Mouse (Mus musculus) embryonic stem cell, embryonic (primary cell): ENCODE results near the gene Emb.

Experiments used
- CTCF ChIA-PET, 4 experiments: fragments of 300-600 bp in 2 of 4; fragments of 350-600 bp in 2 of 4; sonication (Branson Sonifier 250); formaldehyde crosslinking; loops; one replicate each; lab custom pipeline; 2022; ENCODE audit warnings: inconsistent platforms in 2 of 4; lab: Charles Lee
- POLR2A ChIA-PET, 4 experiments: fragments of 300-600 bp in 2 of 4; fragments of 350-600 bp in 2 of 4; sonication (Branson Sonifier 250); formaldehyde crosslinking; loops; one replicate each; lab custom pipeline; 2022; ENCODE audit warnings: antibody characterized with exemption in 4 of 4, inconsistent platforms in 1 of 4; lab: Charles Lee

The Emb gene

DNA sequence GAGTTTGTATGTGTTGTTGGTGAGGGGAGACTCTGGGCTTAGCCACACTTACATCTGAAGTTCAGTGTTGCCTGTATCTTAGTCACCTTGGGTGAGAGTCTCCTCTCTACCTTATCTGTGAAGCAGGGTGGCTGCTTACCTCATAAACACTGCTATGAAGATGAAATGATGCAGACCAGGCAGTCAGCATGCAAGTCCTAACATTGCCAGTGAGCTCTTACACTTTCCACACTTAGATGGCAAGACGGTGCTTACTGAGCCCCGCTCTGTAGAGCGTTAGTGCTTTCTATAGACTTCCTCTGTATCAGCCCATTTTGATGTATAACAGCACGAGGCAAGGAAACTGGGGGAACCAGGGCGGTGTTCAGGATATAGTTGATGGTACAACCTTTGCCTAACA lies 34.3 kb downstream of the Emb start:
- ChIA-PET POLR2A (interaction anchor here in 2 of 4 experiments (1.2 to 2.1 kb wide), 3 partner anchors 17 to 25 kb away, joined by 3 to 6 read pairs (median 4); no protein-coding TSS in a partner anchor), CTCF (interaction anchor here in 1 of 4 experiments (1.0 kb wide), 2 partner anchors 9 to 44 kb away, joined by 3 read pairs; no protein-coding TSS in a partner anchor)

DNA sequence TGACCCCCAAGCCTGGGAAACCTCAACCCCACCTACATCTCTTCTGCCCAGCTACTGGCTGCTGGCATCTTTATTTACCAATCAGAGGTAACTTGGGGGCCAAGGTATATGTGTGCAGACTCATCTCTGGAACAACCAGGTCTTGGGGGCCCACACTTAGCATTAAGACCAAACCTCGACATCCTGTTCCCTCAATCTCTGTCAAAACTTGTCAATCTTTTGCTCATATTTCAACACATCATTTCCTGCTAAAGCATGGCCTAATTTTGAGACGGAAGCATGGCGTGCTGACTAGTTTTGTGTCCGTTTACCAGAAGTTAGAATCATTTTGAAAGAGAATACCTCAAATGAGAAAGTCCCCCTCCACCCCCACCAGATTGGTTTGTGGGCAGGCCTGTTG lies 52.4 kb downstream of the Emb start:
- ChIA-PET CTCF (interaction anchor here in 1 of 4 experiments (0.9 kb wide), 1 partner anchor 27 kb away, joined by 3 read pairs; no protein-coding TSS in a partner anchor), POLR2A (no interaction called here)

DNA sequence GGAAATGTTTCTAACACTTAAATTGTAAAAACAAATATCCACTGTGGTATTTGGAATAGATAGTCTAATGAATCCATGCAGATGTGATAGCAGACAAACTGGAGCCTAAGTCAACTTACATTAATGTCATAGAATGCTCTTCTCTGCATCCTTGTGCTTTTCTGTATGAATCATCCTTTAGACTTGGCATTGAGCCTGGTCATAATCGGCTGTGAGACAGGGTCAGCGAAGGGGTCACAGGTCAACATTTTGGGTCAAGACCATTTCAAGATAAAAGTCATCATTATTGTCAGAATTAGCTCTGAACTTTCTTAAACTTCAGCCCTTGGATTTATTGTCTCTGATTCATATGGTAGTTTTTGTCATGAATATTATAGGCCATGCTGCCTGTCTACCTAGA lies 57.8 kb downstream of the Emb start:
- ChIA-PET POLR2A (no interaction called here), CTCF (no interaction called here)

DNA sequence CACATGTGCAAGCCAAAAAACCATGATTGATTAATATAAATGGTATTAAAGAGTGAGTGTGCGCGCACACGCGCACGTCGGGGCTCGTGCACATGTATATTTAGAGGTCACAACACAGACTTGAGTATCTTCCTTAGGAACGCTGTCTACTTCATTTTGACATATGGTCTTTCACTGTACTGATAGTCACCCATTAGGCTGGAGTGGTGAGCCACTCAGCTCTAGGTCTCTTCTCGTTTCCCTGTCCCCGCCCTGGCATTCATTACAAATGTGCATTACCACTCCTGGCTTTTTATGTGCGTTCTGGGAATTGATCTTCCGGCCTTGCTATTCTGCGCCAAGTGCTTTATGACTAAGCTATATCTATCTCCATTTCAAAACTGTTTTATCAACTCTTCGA lies 59.6 kb downstream of the Emb start:
- POLR2A ChIA-PET = interaction anchor here in 2 of 4 experiments (0.6 to 1.4 kb wide), 3 partner anchors 9 to 1886 kb away, joined by 3 to 4 read pairs (median 3); no protein-coding TSS in a partner anchor
- CTCF ChIA-PET = no interaction called here

DNA sequence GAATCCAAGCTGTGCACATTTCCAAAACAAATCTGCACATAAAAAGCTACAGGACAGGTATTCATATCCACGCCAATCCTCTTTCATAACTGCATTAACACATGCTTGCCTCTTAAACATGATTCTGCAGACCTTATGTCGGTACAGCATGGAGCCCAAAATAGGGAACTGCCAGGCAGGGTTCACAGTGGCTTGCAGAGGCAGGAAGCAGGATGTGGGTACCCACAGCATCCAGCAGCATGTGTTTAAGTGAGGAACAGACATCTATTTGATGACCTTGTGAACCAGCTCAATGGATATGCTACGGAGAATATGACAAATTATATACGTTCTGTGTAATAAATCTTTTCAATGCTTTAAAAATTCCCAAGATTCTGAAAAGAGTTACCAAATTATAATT lies 75.7 kb downstream of the Emb start:
- ChIA-PET POLR2A (interaction anchor here in 1 of 4 experiments (0.6 kb wide), 1 partner anchor 283 kb away, joined by 4 read pairs; no protein-coding TSS in a partner anchor), CTCF (no interaction called here)

DNA sequence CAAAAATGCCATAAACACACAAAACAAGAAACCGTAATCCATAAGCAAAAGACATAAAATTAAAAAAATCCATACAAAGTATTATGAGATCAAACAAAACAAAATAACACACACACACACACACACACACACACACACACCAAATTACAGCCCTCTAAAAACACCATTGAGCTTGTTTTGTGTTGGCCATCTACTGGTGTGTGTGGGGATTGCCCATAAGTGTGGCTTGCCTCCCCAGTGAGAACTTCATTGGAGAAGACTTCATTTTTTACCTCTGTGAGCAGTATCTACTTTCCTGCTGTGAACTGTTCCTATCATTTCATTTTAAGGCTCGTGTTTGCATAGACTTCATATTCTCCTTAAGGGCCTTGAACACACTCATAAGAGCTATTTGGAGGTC lies 78.6 kb downstream of the Emb start:
- CTCF ChIA-PET = interaction anchor here (0.6 to 1.5 kb wide), 16 partner anchors 9 to 591 kb away, joined by 3 to 9 read pairs (median 3); no protein-coding TSS in a partner anchor

DNA sequence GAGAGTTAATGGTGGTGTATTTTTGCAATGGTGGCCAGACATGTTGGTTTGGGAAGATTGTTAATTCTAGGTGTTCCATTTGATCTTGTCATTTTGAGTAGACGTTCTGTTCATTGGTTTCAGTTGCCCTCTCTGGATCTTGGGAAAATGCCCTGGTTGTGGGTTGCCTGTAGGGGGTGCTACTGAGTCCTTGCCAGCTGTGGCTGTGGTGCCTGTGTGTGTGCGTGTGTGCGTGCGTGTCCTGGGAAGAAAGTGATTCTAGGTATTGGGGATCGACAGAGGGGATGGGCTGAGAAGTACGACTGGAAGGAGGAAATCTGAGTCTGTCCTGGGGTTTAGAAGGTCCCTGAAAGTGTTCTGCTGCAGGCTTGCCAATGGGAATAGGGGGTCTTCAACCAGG lies 79.1 kb downstream of the Emb start:
- CTCF ChIA-PET = interaction anchor here (0.6 to 1.5 kb wide), 13 partner anchors 12 to 113 kb away, joined by 3 to 9 read pairs (median 4); no protein-coding TSS in a partner anchor
- POLR2A ChIA-PET = interaction anchor here in 1 of 4 experiments (0.8 kb wide), 1 partner anchor 67 kb away, joined by 6 read pairs; no protein-coding TSS in a partner anchor

More for the DNA sequence above, 78.6 kb downstream of the Emb start:
- POLR2A ChIA-PET = interaction anchor here in 1 of 4 experiments (0.8 kb wide), 1 partner anchor 67 kb away, joined by 6 read pairs; no protein-coding TSS in a partner anchor

DNA sequence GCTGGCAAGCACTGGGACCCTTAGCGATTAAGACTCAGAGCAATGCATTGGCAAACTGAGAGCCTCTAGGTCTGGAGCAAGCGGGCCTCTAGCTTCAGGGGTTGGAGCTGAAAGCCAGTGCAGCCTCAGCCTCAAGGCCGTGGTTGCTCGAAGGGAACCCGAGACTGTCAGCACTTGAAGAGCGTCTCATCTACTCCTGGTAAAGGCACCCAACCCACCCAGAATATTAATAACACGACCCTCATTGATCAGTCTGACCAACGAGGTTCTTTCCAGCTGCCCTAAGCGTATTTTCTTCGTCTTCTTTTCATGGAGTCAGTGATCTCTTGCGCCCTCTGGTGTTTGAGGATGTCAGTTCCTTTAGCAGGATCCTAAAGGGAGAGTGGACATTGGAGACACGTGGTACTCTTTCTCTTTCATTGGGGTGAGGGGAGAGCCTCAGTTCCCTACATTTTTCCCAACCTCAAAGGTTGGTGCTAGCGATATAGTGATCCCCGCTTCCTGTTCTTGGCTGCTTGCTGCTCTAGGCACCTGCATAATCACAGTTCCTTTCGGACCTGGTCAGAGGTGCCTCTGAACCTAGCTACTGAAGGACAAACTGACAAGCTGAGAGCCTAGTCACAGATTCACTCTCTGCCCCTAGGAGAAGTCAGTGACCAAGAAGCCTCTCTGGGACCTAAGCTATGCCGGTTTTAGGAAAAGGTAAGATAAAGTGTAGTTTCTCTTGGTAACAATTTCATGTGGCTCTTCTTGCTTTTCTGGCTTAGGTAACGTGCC lies 81.3 kb downstream of the Emb start:
- ChIA-PET POLR2A (interaction anchor here in 3 of 4 experiments (0.6 to 1.7 kb wide), 8 partner anchors 10 to 493 kb away, joined by 3 to 8 read pairs (median 4); no protein-coding TSS in a partner anchor), CTCF (interaction anchor here (0.6 to 2.4 kb wide), 30 partner anchors 13 to 1979 kb away, joined by 3 to 46 read pairs (median 5); partner anchors contain the start of genes Emb (in 2 of the 4) and Gm17509 (in 1 of the 4))

DNA sequence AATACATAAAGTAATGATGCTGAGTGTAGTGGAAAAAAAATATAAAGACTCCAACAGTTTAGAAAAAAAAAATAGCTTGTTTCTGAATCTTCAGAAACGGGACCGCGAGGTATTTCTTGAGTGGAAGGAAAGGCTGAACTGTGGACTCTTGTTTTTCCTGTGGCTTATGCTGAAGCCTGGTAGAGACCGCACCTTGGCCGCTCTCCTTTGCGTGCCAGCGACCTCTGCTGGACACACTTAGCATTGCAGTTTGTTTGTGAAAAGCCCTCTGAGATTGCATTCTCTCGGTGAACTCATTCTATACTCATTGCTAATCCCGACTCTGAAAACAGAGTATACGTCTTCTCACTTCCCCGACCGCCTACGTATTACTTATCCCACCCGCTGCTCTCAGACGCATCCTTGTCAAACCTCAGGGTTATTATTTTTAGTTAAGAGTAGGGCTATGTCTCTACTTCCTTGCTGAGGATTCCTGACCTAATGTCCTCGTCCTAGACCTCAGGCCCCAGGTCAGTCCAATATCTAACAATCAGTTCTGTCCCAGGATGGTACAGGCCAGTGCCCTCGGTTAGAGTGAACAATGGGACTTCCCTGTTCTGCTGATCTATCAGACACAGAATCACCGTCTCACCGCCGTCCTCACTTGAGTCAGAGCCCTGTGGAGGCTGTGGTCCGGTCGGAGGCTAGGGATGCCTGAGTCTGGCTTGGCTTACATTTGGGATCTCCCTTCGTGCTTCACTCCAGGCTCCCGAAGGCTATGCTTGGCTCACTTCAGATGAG lies 103.3 kb downstream of the Emb start:
- ChIA-PET POLR2A (interaction anchor here in 1 of 4 experiments (0.7 kb wide), 1 partner anchor 17 kb away, joined by 3 read pairs; no protein-coding TSS in a partner anchor), CTCF (interaction anchor here in 1 of 4 experiments (0.9 kb wide), 1 partner anchor 21 kb away, joined by 4 read pairs; no protein-coding TSS in a partner anchor)
